14 mouse cellular contexts compared by ENCODE assay signal in genomic region chr6:50933510-50933909, GRCm38 (mm10).
A peak's percentile ranks its signal among the peaks of the same experiment; 100 is the strongest.
DNase-seq lines count a peak whose midpoint lies in the region; ATAC-seq lines count a peak whose summit lies in the region.
"Had no signal": no experiment of that assay in that cellular context is flagged by ENCODE, and none has a peak within 500 bp of the region (broad histone marks: within the 10 kb centered on the region; RNA-seq: fewer than 3 reads in every experiment).

No protein-coding gene starts in this region.

- WGBS in hindbrain, embryonic 13.5 days, result 90% methylated on average over 6 of the region's 6 CpGs
- WGBS in hindbrain, embryonic 11.5 days, result 91% methylated on average over 6 of the region's 6 CpGs
- 75% methylated on average over 6 of the region's 6 CpGs for WGBS in hindbrain, embryonic 16.5 days

- no peak overlapping the region for H3K9ac ChIP-seq in hindbrain, embryonic 13.5 days
- H3K9ac ChIP-seq in hindbrain, embryonic 11.5 days (ENCODE audit: low read depth, low read length), result no peak overlapping the region
- no peak overlapping the region for H3K9ac ChIP-seq in hindbrain, embryonic 16.5 days (ENCODE audit: low read depth, low read length)
- H3K9ac ChIP-seq: heart, embryonic 15.5 days; lung, embryonic 15.5 days had no signal

- peak; percentile 26; the same call in 1 of the 2 replicates for ATAC-seq in hindbrain, embryonic 13.5 days (ENCODE audit: low FRiP score)
- ATAC-seq in hindbrain, embryonic 11.5 days (ENCODE audit: low FRiP score), result no peak
- ATAC-seq in hindbrain, embryonic 16.5 days, result peak; percentile 65

- no peak for DNase-seq in hindbrain, embryonic 11.5 days (ENCODE audit: low spot score)
- peak; percentile 70 for DNase-seq in cerebellum, adult 11 months
- peak; percentile 70 to 75 for DNase-seq in cerebellum, postnatal 36 days
- DNase-seq in ovary, adult 18-20 months (ENCODE audit: low spot score), result no peak
- no peak for DNase-seq in heart, adult 18-20 months
- no peak for DNase-seq in heart, postnatal 10 days
- DNase-seq: gastrocnemius, postnatal 36 days; thymus, postnatal 36 days had no signal

- H3K27ac ChIP-seq in hindbrain, embryonic 13.5 days, result peak overlapping the region; percentile 80
- no peak overlapping the region for H3K27ac ChIP-seq in hindbrain, embryonic 11.5 days (ENCODE audit: low read depth, low read length)
- peak overlapping the region; percentile 64 for H3K27ac ChIP-seq in hindbrain, embryonic 16.5 days (ENCODE audit: low read depth, low read length)
- H3K27ac ChIP-seq: heart, embryonic 15.5 days; kidney, postnatal 0 days; lung, embryonic 15.5 days had no signal

- intact Hi-C loops in heart, postnatal 10 days (cut with DNase I), result no loop called here

- no peaks in the 10 kb centered on the region for H3K27me3 ChIP-seq in hindbrain, embryonic 13.5 days
- H3K27me3 ChIP-seq in hindbrain, embryonic 11.5 days (ENCODE audit: control insufficient read depth, insufficient read depth, low read length), result no peaks in the 10 kb centered on the region
- no peaks in the 10 kb centered on the region for H3K27me3 ChIP-seq in hindbrain, embryonic 16.5 days (replicated peaks; ENCODE audit: control insufficient read depth, insufficient read depth, low read length)

- H3K9me3 ChIP-seq in hindbrain, embryonic 13.5 days, result no peaks in the 10 kb centered on the region
- H3K9me3 ChIP-seq in hindbrain, embryonic 11.5 days (ENCODE audit: control insufficient read depth, low read length), result no peaks in the 10 kb centered on the region
- no peaks in the 10 kb centered on the region for H3K9me3 ChIP-seq in hindbrain, embryonic 16.5 days (ENCODE audit: control insufficient read depth, low read length)
- H3K9me3 ChIP-seq: heart, embryonic 15.5 days; lung, embryonic 15.5 days had no signal

- H3K4me3 ChIP-seq in hindbrain, embryonic 13.5 days, result no peak overlapping the region
- no peak overlapping the region for H3K4me3 ChIP-seq in hindbrain, embryonic 11.5 days (ENCODE audit: low read depth, low read length)
- no peak overlapping the region for H3K4me3 ChIP-seq in hindbrain, embryonic 16.5 days (ENCODE audit: low read length)
- H3K4me3 ChIP-seq: heart, embryonic 15.5 days; lung, embryonic 15.5 days had no signal

- no peak overlapping the region for H3K4me2 ChIP-seq in hindbrain, embryonic 13.5 days
- no peak overlapping the region for H3K4me2 ChIP-seq in hindbrain, embryonic 11.5 days (replicated peaks; ENCODE audit: low read depth, low read length)
- no peak overlapping the region for H3K4me2 ChIP-seq in hindbrain, embryonic 16.5 days (ENCODE audit: low read length)
- H3K4me2 ChIP-seq: heart, embryonic 15.5 days; liver, embryonic 11.5 days; lung, embryonic 15.5 days had no signal

- H3K36me3 ChIP-seq in hindbrain, embryonic 13.5 days, result no peaks in the 10 kb centered on the region
- no peaks in the 10 kb centered on the region for H3K36me3 ChIP-seq in hindbrain, embryonic 11.5 days (ENCODE audit: control insufficient read depth, insufficient read depth, low read length)
- H3K36me3 ChIP-seq in hindbrain, embryonic 16.5 days (ENCODE audit: control insufficient read depth, insufficient read depth, low read length), result no peaks in the 10 kb centered on the region
- H3K36me3 ChIP-seq: heart, embryonic 15.5 days; lung, embryonic 15.5 days had no signal

- H3K4me1 ChIP-seq in hindbrain, embryonic 13.5 days (replicated peaks), result peaks cover 28% of the 10 kb centered on the region
- no peaks in the 10 kb centered on the region for H3K4me1 ChIP-seq in hindbrain, embryonic 11.5 days (replicated peaks; ENCODE audit: control insufficient read depth, insufficient read depth, low read length)
- H3K4me1 ChIP-seq in hindbrain, embryonic 16.5 days (ENCODE audit: control insufficient read depth, insufficient read depth, low read depth, low read length), result peaks cover 2% of the 10 kb centered on the region
- H3K4me1 ChIP-seq: heart, embryonic 15.5 days; lung, embryonic 15.5 days had no signal

Comparison
In these comparisons a context has a peak if more than half of its experiments do, and no peak if none do; other contexts are left out.
1. DNase-seq: peak in cerebellum, adult 11 months (single experiment) and cerebellum, postnatal 36 days (2 of 2); none in hindbrain, embryonic 11.5 days (single experiment), ovary, adult 18-20 months (single experiment), heart, adult 18-20 months (0 of 2) and heart, postnatal 10 days (0 of 2).